Mouse (Mus musculus): ENCODE measurements at regions not wholly inside any gene's neighbourhood (a gene's known extent, or its start where the extent isn't known, plus 50 kb on each side); places are given as distances from the start of the nearest gene placed in this dataset.

DNA sequence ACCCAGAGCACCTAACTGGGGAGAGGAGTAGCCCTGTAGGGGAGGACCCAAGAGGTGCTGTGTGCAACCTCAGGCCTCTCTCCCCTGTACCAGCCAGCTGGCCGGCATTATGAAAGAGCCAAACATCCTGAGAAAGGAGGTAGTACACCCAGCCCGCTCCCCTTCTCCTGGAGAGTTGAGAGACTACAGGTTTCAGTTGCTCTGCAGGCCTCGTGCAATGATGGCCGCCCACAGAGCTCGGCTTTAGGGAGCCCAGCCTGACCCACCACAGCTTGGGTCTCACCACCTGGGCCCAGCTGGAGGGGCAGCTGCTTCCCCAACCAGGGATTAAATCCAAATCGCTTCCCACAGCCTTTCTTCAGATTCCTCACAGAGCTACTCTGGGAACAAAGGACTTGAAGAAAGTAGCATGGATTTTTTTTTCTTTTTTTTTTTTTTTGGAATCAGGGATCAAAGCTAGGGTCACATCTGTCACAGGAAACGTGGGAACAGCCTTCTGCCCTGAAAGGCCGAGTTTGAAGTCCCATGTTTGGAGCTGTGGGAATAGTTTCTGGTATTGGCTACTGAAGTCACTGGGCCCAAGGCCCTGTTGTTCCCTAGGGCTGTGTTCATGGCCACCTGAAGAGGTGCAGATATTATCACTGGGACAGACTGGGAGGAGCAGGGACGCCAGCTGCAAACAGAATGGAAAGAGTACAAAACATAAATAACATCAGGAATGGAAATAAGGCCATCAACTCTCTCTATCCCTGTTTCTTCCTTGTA, 131.5 kb upstream of the Rgma start:
- H3K27ac ChIP-seq (ENCODE audit: control insufficient read depth, low read depth, low read length), result no peak overlapping the region
- H3K4me3 ChIP-seq (ENCODE audit: control insufficient read depth in 1 of 2, insufficient read depth in 1 of 2, low read depth in 2 of 2, low read length in 2 of 2), result no peak overlapping the region
- H3K27me3 ChIP-seq (ENCODE audit: control insufficient read depth in 1 of 2, insufficient read depth in 2 of 2, low read length in 2 of 2), result no peaks in the 10 kb centered on the region
- H3K36me3 ChIP-seq (ENCODE audit: control insufficient read depth in 1 of 2, insufficient read depth in 2 of 2, low read length in 2 of 2), result no peaks in the 10 kb centered on the region
- DNase-seq (ENCODE audit: low read depth, low spot score), result no peak
- H3K9me3 ChIP-seq (replicated peaks; ENCODE audit: insufficient read depth, low read length), result no peaks in the 10 kb centered on the region
- TF ChIP-seq ZNF384 (IDR thresholded peaks at IDR 0.05; ENCODE audit: low read depth, low read length) (no peak), MAFK (IDR thresholded peaks at IDR 0.05; ENCODE audit: borderline replicate concordance, low read depth, low read length) (no peak), HCFC1 (IDR thresholded peaks at IDR 0.05; ENCODE audit: low read depth, low read length) (no peak), SIN3A (IDR thresholded peaks at IDR 0.05; ENCODE audit: low read length) (no peak), SMC3 (IDR thresholded peaks at IDR 0.05; ENCODE audit: low read depth, low read length) (no peak), BHLHE40 (IDR thresholded peaks at IDR 0.05; ENCODE audit: borderline replicate concordance, low read depth, low read length) (no peak), ZMIZ1 (IDR thresholded peaks at IDR 0.05; ENCODE audit: low read depth, low read length) (no peak), POLR2AphosphoS2 (IDR thresholded peaks at IDR 0.05; ENCODE audit: low read length) (no peak), POLR2A (IDR thresholded peaks at IDR 0.05; ENCODE audit: control insufficient read depth in 1 of 2, insufficient read depth in 1 of 2, low read depth in 1 of 2, low read length in 2 of 2, poor library complexity in 1 of 2) (no peak), CHD2 (IDR thresholded peaks at IDR 0.05; ENCODE audit: low read length) (no peak), CTCF (IDR thresholded peaks at IDR 0.05 in 2 of 3, conservative IDR thresholded peaks at IDR 0.05 in 1 of 3; ENCODE audit: control insufficient read depth in 1 of 3, insufficient read depth in 1 of 3, low read depth in 2 of 3, low read length in 3 of 3, poor library complexity in 1 of 3, severe bottlenecking in 1 of 3) (no peak), MXI1 (IDR thresholded peaks at IDR 0.05; ENCODE audit: low read depth, low read length) (no peak), ETS1 (IDR thresholded peaks at IDR 0.05; ENCODE audit: low read depth, low read length) (no peak), JUND (IDR thresholded peaks at IDR 0.05; ENCODE audit: low read depth, low read length) (no peak), POLR2AphosphoS5 (IDR thresholded peaks at IDR 0.05; ENCODE audit: borderline replicate concordance, low read depth, low read length) (no peak), MAZ (IDR thresholded peaks at IDR 0.05; ENCODE audit: low read depth, low read length) (no peak), GABPA (IDR thresholded peaks at IDR 0.05; ENCODE audit: low read depth, low read length) (no peak), MYC (IDR thresholded peaks at IDR 0.05; ENCODE audit: low read depth, low read length) (no peak), KAT2A (conservative IDR thresholded peaks at IDR 0.05; ENCODE audit: low read depth, low read length) (no peak), MAX (IDR thresholded peaks at IDR 0.05; ENCODE audit: low read length) (no peak)
- H3K9ac ChIP-seq (ENCODE audit: control insufficient read depth, low read depth, low read length, poor library complexity, severe bottlenecking), result no peak overlapping the region
- no peaks in the 10 kb centered on the region for H3K4me1 ChIP-seq (ENCODE audit: control insufficient read depth in 1 of 2, insufficient read depth in 2 of 2, low read length in 2 of 2)
- H3K79me2 ChIP-seq (ENCODE audit: control insufficient read depth, insufficient read depth, low read length, poor library complexity), result no peaks in the 10 kb centered on the region

DNA sequence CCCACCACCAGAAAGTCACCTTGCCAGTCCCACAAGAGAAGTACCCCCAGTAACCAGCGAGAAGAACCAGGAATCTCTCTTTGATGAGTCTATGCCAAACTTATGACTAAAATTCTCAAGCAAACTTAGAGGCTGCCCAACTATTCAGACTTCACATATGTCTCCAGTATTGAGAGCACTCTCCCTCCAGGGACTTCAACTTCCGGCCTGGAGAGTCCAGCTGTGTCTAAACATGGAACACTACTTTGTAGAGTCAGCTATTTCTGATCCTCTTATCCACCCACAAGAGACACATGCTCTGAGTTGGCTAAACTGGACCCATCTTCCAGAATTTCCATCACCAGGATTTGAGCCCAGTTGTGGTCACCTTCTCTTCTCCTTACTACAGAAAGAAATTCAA, 129.9 kb upstream of the Rgma start:
- Histone ChIP-seq H3K36me3 (ENCODE audit: control insufficient read depth in 1 of 2, insufficient read depth in 2 of 2, low read length in 2 of 2) (no peaks in the 10 kb centered on the region), H3K4me3 (ENCODE audit: control insufficient read depth in 1 of 2, insufficient read depth in 1 of 2, low read depth in 2 of 2, low read length in 2 of 2) (no peak overlapping the region), H3K9me3 (replicated peaks; ENCODE audit: insufficient read depth, low read length) (no peaks in the 10 kb centered on the region), H3K9ac (ENCODE audit: control insufficient read depth, low read depth, low read length, poor library complexity, severe bottlenecking) (no peak overlapping the region), H3K4me1 (ENCODE audit: control insufficient read depth in 1 of 2, insufficient read depth in 2 of 2, low read length in 2 of 2) (no peaks in the 10 kb centered on the region), H3K27me3 (ENCODE audit: control insufficient read depth in 1 of 2, insufficient read depth in 2 of 2, low read length in 2 of 2) (no peaks in the 10 kb centered on the region), H3K79me2 (ENCODE audit: control insufficient read depth, insufficient read depth, low read length, poor library complexity) (no peaks in the 10 kb centered on the region), H3K27ac (ENCODE audit: control insufficient read depth, low read depth, low read length) (no peak overlapping the region)
- no peak for TF ChIP-seq GATA1 (IDR thresholded peaks at IDR 0.05; ENCODE audit: low read depth, low read length)
- no peak for TF ChIP-seq MAZ (IDR thresholded peaks at IDR 0.05; ENCODE audit: low read depth, low read length)
- no peak for TF ChIP-seq USF2 (IDR thresholded peaks at IDR 0.05; ENCODE audit: borderline replicate concordance in 1 of 2, insufficient read depth in 1 of 2, low read depth in 1 of 2, low read length in 2 of 2)
- TF ChIP-seq MXI1 (IDR thresholded peaks at IDR 0.05; ENCODE audit: low read depth, low read length), result no peak
- TF ChIP-seq MYB (IDR thresholded peaks at IDR 0.05; ENCODE audit: low read depth, low read length), result no peak
- TF ChIP-seq SMC3 (IDR thresholded peaks at IDR 0.05; ENCODE audit: low read depth, low read length), result no peak
- no peak for TF ChIP-seq POLR2A (IDR thresholded peaks at IDR 0.05; ENCODE audit: control insufficient read depth in 1 of 2, insufficient read depth in 1 of 2, low read depth in 1 of 2, low read length in 2 of 2, poor library complexity in 1 of 2)
- no peak for TF ChIP-seq ZMIZ1 (IDR thresholded peaks at IDR 0.05; ENCODE audit: low read depth, low read length)
- no peak for TF ChIP-seq SIN3A (IDR thresholded peaks at IDR 0.05; ENCODE audit: low read length)
- TF ChIP-seq MAFK (IDR thresholded peaks at IDR 0.05; ENCODE audit: borderline replicate concordance, low read depth, low read length), result no peak
- TF ChIP-seq ZNF384 (IDR thresholded peaks at IDR 0.05; ENCODE audit: low read depth, low read length), result no peak
- no peak for TF ChIP-seq TCF12 (IDR thresholded peaks at IDR 0.05; ENCODE audit: low read depth, low read length)
- DNase-seq (ENCODE audit: low read depth, low spot score), result no peak

Data from MEL (cell line).